ENCODE assay signal across 8 mouse cellular contexts in genomic region chr3:103223752-103224151, GRCm38 (mm10). TPM values are rescaled to one million over a fixed set of nuclear protein-coding genes. Genes with fewer than 3 reads are reported as not detected.
DNase-seq lines count a peak whose midpoint lies in the region; ATAC-seq and TF ChIP-seq lines count a peak whose summit lies in the region.

No protein-coding gene starts in this region.

- DNase-seq in forebrain, postnatal 0 days = no peak
- peak; percentile 22 to 51 for DNase-seq in spleen, postnatal 10 days (ENCODE audit: low spot score in 2 of 2)
- no peak for DNase-seq in spleen, adult 18-20 months
- DNase-seq in kidney, postnatal 14 days = peak; percentile 3
- DNase-seq in thymus, postnatal 10 days (ENCODE audit: low spot score in 2 of 2) = peak; percentile 9 to 43
- no peak for DNase-seq in urinary bladder, adult 18-20 months (ENCODE audit: low spot score in 2 of 2)
- DNase-seq in cerebellum, postnatal 36 days = no peak

- H3K4me2 ChIP-seq in forebrain, postnatal 0 days (ENCODE audit: low read depth) = no peak overlapping the region
- no peak overlapping the region for H3K4me2 ChIP-seq in forebrain, embryonic 13.5 days

- no peaks in the 10 kb centered on the region for H3K36me3 ChIP-seq in forebrain, postnatal 0 days (ENCODE audit: insufficient read depth)
- H3K36me3 ChIP-seq in forebrain, embryonic 13.5 days (ENCODE audit: poor library complexity, severe bottlenecking) = no peaks in the 10 kb centered on the region

- no peaks in the 10 kb centered on the region for H3K4me1 ChIP-seq in forebrain, postnatal 0 days (ENCODE audit: insufficient read depth)
- H3K4me1 ChIP-seq in forebrain, embryonic 13.5 days = no peaks in the 10 kb centered on the region

- TF ChIP-seq CTCF in forebrain, postnatal 0 days (IDR thresholded peaks at IDR 0.05; ENCODE audit: low read depth) = peak; percentile 23; the same call in 1 of the 2 replicates

- no peaks in the 10 kb centered on the region for H3K27me3 ChIP-seq in forebrain, postnatal 0 days (ENCODE audit: insufficient read depth, low read length)
- H3K27me3 ChIP-seq in forebrain, embryonic 13.5 days = no peaks in the 10 kb centered on the region

- no peak for ATAC-seq in forebrain, postnatal 0 days
- no peak for ATAC-seq in forebrain, embryonic 13.5 days

- no peak overlapping the region for H3K9ac ChIP-seq in forebrain, postnatal 0 days
- no peak overlapping the region for H3K9ac ChIP-seq in forebrain, embryonic 13.5 days

- H3K27ac ChIP-seq in forebrain, postnatal 0 days (ENCODE audit: low read depth, low read length) = no peak overlapping the region
- no peak overlapping the region for H3K27ac ChIP-seq in forebrain, embryonic 13.5 days

- H3K9me3 ChIP-seq in forebrain, postnatal 0 days (ENCODE audit: low read length) = peaks cover 14% of the 10 kb centered on the region
- peaks cover 14% of the 10 kb centered on the region for H3K9me3 ChIP-seq in forebrain, embryonic 13.5 days (replicated peaks)

- no peak overlapping the region for H3K4me3 ChIP-seq in forebrain, postnatal 0 days (ENCODE audit: low read depth, low read length)
- H3K4me3 ChIP-seq in forebrain, embryonic 13.5 days = no peak overlapping the region

- WGBS in forebrain, postnatal 0 days = 70% methylated on average over 4 of the region's 4 CpGs
- 77% methylated on average over 4 of the region's 4 CpGs for WGBS in forebrain, embryonic 13.5 days

RNA-seq across cellular contexts. Expression of gene Bcas2, which starts 52.3 kb away (rescaled TPM):
- 105 and 121 TPM in 2 replicates for total RNA-seq in forebrain, postnatal 0 days (2014; rRNA removed)
- 213 and 237 TPM in 2 replicates for polyA plus RNA-seq in forebrain, postnatal 0 days (2015; fragmentation: Nextera tagmentation; extraction: Ambion mirVana)
- polyA plus RNA-seq in forebrain, embryonic 13.5 days (2015; fragmentation: Nextera tagmentation; extraction: Ambion mirVana) = 254 and 269 TPM in 2 replicates

RNA-seq across cellular contexts. Expression of gene Trim33, which starts 55.3 kb away (rescaled TPM):
- 49.2 and 65.5 TPM in 2 replicates for total RNA-seq in forebrain, postnatal 0 days (2014; rRNA removed)
- 7.5 and 12.5 TPM in 2 replicates for polyA plus RNA-seq in forebrain, postnatal 0 days (2015; fragmentation: Nextera tagmentation; extraction: Ambion mirVana)
- 33.0 and 33.7 TPM in 2 replicates for polyA plus RNA-seq in forebrain, embryonic 13.5 days (2015; fragmentation: Nextera tagmentation; extraction: Ambion mirVana)

Comparison
In these comparisons a context has a peak if more than half of its experiments do, and no peak if none do; other contexts are left out.
1. DNase-seq: peak in spleen, postnatal 10 days (2 of 2), kidney, postnatal 14 days (single experiment) and thymus, postnatal 10 days (2 of 2); none in forebrain, postnatal 0 days (single experiment), spleen, adult 18-20 months (0 of 2), urinary bladder, adult 18-20 months (0 of 2) and cerebellum, postnatal 36 days (0 of 2).